Mouse (Mus musculus) kidney, postnatal 14 days (tissue): ENCODE measurements at regions not wholly inside any gene's neighbourhood (a gene's known extent, or its start where the extent isn't known, plus 50 kb on each side); places are given as distances from the start of the nearest gene placed in this dataset.
A peak's percentile ranks its signal among the peaks of the same experiment; 100 is the strongest.

Experiments
- DNase-seq: peaks from one replicate; pipeline ENCODE4 v3.0.0; 2022; ENCODE audit warnings: mixed read lengths

GRCm38 (mm10) chr1:107914671-107915590 is 325.1 kb downstream of the Serpinb8 start:
- DNase-seq = peak; percentile 23

GRCm38 (mm10) chr1:107917037-107917436 is 327.2 kb downstream of the Serpinb8 start:
- DNase-seq = peak; percentile 19

- DNase-seq = no peak
Measured at GRCm38 (mm10) chr1:107941601-107942270, 351.9 kb downstream of the Serpinb8 start.

GRCm38 (mm10) chr1:107946204-107946939 is 356.6 kb downstream of the Serpinb8 start:
- no peak for DNase-seq

GRCm38 (mm10) chr1:107950396-107950795 is 360.6 kb downstream of the Serpinb8 start:
- DNase-seq = no peak

GRCm38 (mm10) chr1:107961009-107961408 is 371.2 kb downstream of the Serpinb8 start:
- DNase-seq = no peak

- no peak for DNase-seq
Measured at GRCm38 (mm10) chr1:107975626-107976335, 386.0 kb downstream of the Serpinb8 start.

GRCm38 (mm10) chr1:107977686-107978085 is 387.9 kb downstream of the Serpinb8 start:
- no peak for DNase-seq

GRCm38 (mm10) chr1:107978411-107978810 is 388.6 kb downstream of the Serpinb8 start:
- DNase-seq = no peak

- no peak for DNase-seq
Measured at GRCm38 (mm10) chr1:107985646-107986045, 395.8 kb downstream of the Serpinb8 start.

- DNase-seq = no peak
Measured at GRCm38 (mm10) chr1:107988076-107988475, 398.3 kb downstream of the Serpinb8 start.

- no peak for DNase-seq
Measured at GRCm38 (mm10) chr1:107993013-107993412, 403.2 kb downstream of the Serpinb8 start.

GRCm38 (mm10) chr1:108023721-108024353 is 434.0 kb downstream of the Serpinb8 start:
- DNase-seq = no peak

GRCm38 (mm10) chr1:108024705-108025104 is 434.9 kb downstream of the Serpinb8 start:
- DNase-seq = no peak

- DNase-seq = no peak
Measured at GRCm38 (mm10) chr1:108026461-108026860, 436.7 kb downstream of the Serpinb8 start.

GRCm38 (mm10) chr1:108046194-108046593 is 456.4 kb downstream of the Serpinb8 start:
- DNase-seq = no peak

GRCm38 (mm10) chr1:108046857-108047714 is 457.3 kb downstream of the Serpinb8 start:
- no peak for DNase-seq

GRCm38 (mm10) chr1:108094622-108095021 is 504.8 kb downstream of the Serpinb8 start:
- no peak for DNase-seq

GRCm38 (mm10) chr1:108102607-108103006 is 512.8 kb downstream of the Serpinb8 start:
- DNase-seq = no peak

GRCm38 (mm10) chr1:108110984-108111383 is 521.2 kb downstream of the Serpinb8 start:
- no peak for DNase-seq

GRCm38 (mm10) chr1:108127393-108127792 is 537.6 kb downstream of the Serpinb8 start:
- no peak for DNase-seq
